Mouse (Mus musculus): ENCODE results near the gene Mad2l1bp. TPM values are rescaled to one million over a fixed set of nuclear protein-coding genes. Genes with fewer than 3 reads are reported as not detected.

Mad2l1bp gene
- polyA plus RNA-seq, 1 experiment from 2014 or later = 30.6 TPM

Other genes with a start within 250 kb of the Mad2l1bp start
- 4.1 TPM in 2 replicates for gene Vegfa, start 121.2 kb downstream of the Mad2l1bp start, polyA plus RNA-seq (2016; fragmentation: Nextera tagmentation; extraction: Ambion mirVana)
- 117 and 121 TPM in 2 replicates for gene Mrps18a, start 42.6 kb downstream of the Mad2l1bp start, polyA plus RNA-seq (2016; fragmentation: Nextera tagmentation; extraction: Ambion mirVana)
- gene Rsph9, start 9.3 kb downstream of the Mad2l1bp start, polyA plus RNA-seq (2016; fragmentation: Nextera tagmentation; extraction: Ambion mirVana) = 14.9 and 15.9 TPM in 2 replicates
- gene Gtpbp2, start 7.5 kb upstream of the Mad2l1bp start, polyA plus RNA-seq (2016; fragmentation: Nextera tagmentation; extraction: Ambion mirVana) = 37.0 and 43.6 TPM in 2 replicates
- gene Polh, start 49.1 kb upstream of the Mad2l1bp start, polyA plus RNA-seq (2016; fragmentation: Nextera tagmentation; extraction: Ambion mirVana) = 11.2 and 12.3 TPM in 2 replicates
- gene Xpo5, start 49.2 kb upstream of the Mad2l1bp start, polyA plus RNA-seq (2016; fragmentation: Nextera tagmentation; extraction: Ambion mirVana) = 66.6 and 72.2 TPM in 2 replicates
- 96.2 and 102 TPM in 2 replicates for gene Polr1c, start 94.5 kb upstream of the Mad2l1bp start, polyA plus RNA-seq (2016; fragmentation: Nextera tagmentation; extraction: Ambion mirVana)
- gene Yipf3, start 94.5 kb upstream of the Mad2l1bp start, polyA plus RNA-seq (2016; fragmentation: Nextera tagmentation; extraction: Ambion mirVana) = 58.9 and 61.6 TPM in 2 replicates
- gene Lrrc73, start 100.0 kb upstream of the Mad2l1bp start, polyA plus RNA-seq (2016; fragmentation: Nextera tagmentation; extraction: Ambion mirVana) = 3.0 and 3.2 TPM in 2 replicates
- 56.0 and 58.4 TPM in 2 replicates for gene Tjap1, start 129.5 kb upstream of the Mad2l1bp start, polyA plus RNA-seq (2016; fragmentation: Nextera tagmentation; extraction: Ambion mirVana)
- 1.5 and 2.0 TPM in 2 replicates for gene Dlk2, start 143.9 kb upstream of the Mad2l1bp start, polyA plus RNA-seq (2016; fragmentation: Nextera tagmentation; extraction: Ambion mirVana)
- gene Abcc10, start 174.8 kb upstream of the Mad2l1bp start, polyA plus RNA-seq (2016; fragmentation: Nextera tagmentation; extraction: Ambion mirVana) = 7.6 and 8.7 TPM in 2 replicates
- 15.7 and 17.2 TPM in 2 replicates for gene Zfp318, start 230.2 kb upstream of the Mad2l1bp start, polyA plus RNA-seq (2016; fragmentation: Nextera tagmentation; extraction: Ambion mirVana)